Mouse (Mus musculus) neural tube, embryonic 12.5 days (tissue): Measurements from ENCODE around the gene Zbtb12. TPM values are rescaled to one million over a fixed set of nuclear protein-coding genes. Genes with fewer than 3 reads are reported as not detected.

Source experiments
- ATAC-seq: fragments of 200-750 bp; cut with Nextera tagmentation; 2 replicates; pipeline ENCODE4 v1.8.0; 2017; ENCODE audit warnings: low read depth, mild to moderate bottlenecking, moderate TSS enrichment, moderate library complexity; ENCODE audit not compliant: low FRiP score
- H3K27ac ChIP-seq: fragments of 300-500 bp; sonication (generic); 2 replicates; pipeline ENCODE4 v1.5.1; 2016
- H3K27me3 ChIP-seq: fragments of 300-500 bp; sonication (generic); replicated peaks from 2 replicates; pipeline ENCODE4 v1.6.1; 2016; ENCODE audit warnings: mild to moderate bottlenecking
- H3K36me3 ChIP-seq: fragments of 300-500 bp; sonication (generic); 2 replicates; pipeline ENCODE4 v1.6.1; 2016; ENCODE audit warnings: mild to moderate bottlenecking
- H3K4me1 ChIP-seq: fragments of 300-500 bp; sonication (generic); 2 replicates; pipeline ENCODE4 v1.6.1; 2016
- H3K4me2 ChIP-seq: fragments of 300-500 bp; sonication (generic); replicated peaks from 2 replicates; pipeline ENCODE4 v1.6.1; 2016; ENCODE audit warnings: mild to moderate bottlenecking
- H3K4me3 ChIP-seq: fragments of 300-500 bp; sonication (generic); 2 replicates; pipeline ENCODE4 v1.5.1; 2016
- H3K9ac ChIP-seq: fragments of 300-500 bp; sonication (generic); 2 replicates; pipeline ENCODE4 v1.6.1; 2016; ENCODE audit warnings: mild to moderate bottlenecking
- H3K9me3 ChIP-seq: fragments of 300-500 bp; sonication (generic); 2 replicates; pipeline ENCODE4 v1.6.1; 2016; ENCODE audit warnings: mild to moderate bottlenecking
- WGBS: fragments of 180-500 bp; shearing (Covaris S2); methylation state at CpG from one replicate; pipeline ENCODE4 v1.1.7; 2016; 5-methylcytosine and 5-hydroxymethylcytosine counted together
- polyA plus RNA-seq: library from polyadenylated mRNA; unstranded; fragments of >200 nt; fragmentation: Nextera tagmentation; extraction: Ambion mirVana; gene quantifications from 2 replicates; pipeline ENCODE4 v1.2.1, GENCODE M21; 2016

Zbtb12 gene
- polyA plus RNA-seq, 1 experiment from 2014 or later: 11.5 TPM

DNA sequence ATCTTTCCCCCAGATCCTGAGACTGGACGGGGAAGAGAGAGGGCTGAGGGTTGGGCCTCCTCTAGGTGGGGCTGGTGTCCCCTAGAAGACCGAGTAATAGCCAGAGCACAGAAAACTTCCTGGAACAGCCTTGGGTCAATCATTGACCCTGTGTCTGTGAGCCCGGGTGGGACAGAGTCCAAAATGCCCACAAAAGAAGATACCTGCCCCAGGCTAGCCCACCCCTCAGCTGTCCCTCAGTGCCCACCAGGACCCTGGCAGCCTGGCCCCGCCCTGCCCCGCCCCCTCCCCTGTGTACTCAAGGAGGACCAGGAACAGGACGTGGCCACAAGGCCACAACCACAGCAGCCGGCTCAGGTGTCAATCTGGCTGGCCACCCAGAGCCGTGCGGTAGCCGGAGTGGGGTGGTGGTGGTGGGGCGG lies 36.1 kb downstream of the Zbtb12 start:
- no peaks in the 10 kb centered on the region for H3K9me3 ChIP-seq
- H3K4me1 ChIP-seq: no peaks in the 10 kb centered on the region
- H3K4me2 ChIP-seq: no peak overlapping the region; the same call in 1 of the 2 replicates
- H3K27me3 ChIP-seq: no peaks in the 10 kb centered on the region
- no peak overlapping the region for H3K27ac ChIP-seq
- no peak overlapping the region for H3K9ac ChIP-seq
- H3K36me3 ChIP-seq: peaks cover 36% of the 10 kb centered on the region
- ATAC-seq: no peak
- H3K4me3 ChIP-seq: no peak overlapping the region
- WGBS: 27% methylated on average over 11 of the region's 11 CpGs

GRCm38 (mm10) chr17:34916316-34916715 lies 37.0 kb downstream of the Zbtb12 start:
- Histone ChIP-seq H3K4me1 (no peaks in the 10 kb centered on the region), H3K36me3 (peaks cover 27% of the 10 kb centered on the region), H3K9me3 (no peaks in the 10 kb centered on the region), H3K4me3 (no peak overlapping the region), H3K27me3 (no peaks in the 10 kb centered on the region), H3K4me2 (no peak overlapping the region), H3K9ac (no peak overlapping the region), H3K27ac (no peak overlapping the region)
- no peak for ATAC-seq
- WGBS: 90% methylated on average over 5 of the region's 5 CpGs

DNA sequence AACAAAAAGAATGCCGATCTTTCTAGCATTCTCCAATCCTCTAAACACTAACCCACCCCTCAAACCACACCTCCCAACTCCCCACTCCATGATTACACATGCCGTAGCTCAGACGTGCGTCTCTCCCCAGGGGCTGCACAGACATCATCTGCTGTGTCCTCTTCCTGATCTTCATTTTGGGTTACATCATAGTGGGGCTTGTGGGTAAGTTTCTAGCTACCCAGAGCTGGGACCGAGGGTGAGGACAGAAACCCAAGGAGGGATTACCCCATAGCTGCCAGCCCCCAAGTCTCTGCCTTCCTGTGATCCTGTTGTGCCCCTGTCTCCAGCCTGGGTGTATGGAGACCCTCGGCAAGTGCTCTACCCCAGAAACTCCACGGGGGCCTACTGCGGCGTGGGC lies 37.9 kb downstream of the Zbtb12 start:
- no peak overlapping the region for H3K4me2 ChIP-seq
- H3K4me3 ChIP-seq: no peak overlapping the region
- no peak for ATAC-seq
- no peak overlapping the region for H3K27ac ChIP-seq
- no peaks in the 10 kb centered on the region for H3K9me3 ChIP-seq
- no peaks in the 10 kb centered on the region for H3K4me1 ChIP-seq
- H3K36me3 ChIP-seq: peaks cover 19% of the 10 kb centered on the region
- WGBS: 86% methylated on average over 9 of the region's 9 CpGs
- H3K9ac ChIP-seq: no peak overlapping the region
- no peaks in the 10 kb centered on the region for H3K27me3 ChIP-seq

DNA sequence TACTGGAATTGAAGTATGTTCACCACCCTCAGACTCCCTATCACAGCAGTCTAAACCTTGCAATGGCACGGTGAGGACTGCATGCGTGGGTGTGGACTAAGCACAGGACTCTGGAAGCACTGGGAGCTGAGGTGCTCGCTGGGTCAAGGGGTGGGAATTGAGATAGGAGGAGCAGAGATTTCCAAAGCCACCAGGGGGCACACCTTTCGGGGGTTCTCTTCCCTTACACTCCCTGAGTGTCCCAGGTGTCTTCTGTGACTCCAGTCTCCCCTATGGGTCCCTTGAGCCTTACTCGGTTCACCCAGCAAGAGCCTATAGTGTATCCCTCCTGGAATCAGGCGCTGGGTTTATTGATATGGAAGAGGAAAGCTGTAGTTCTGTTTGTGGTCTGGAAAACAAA lies 43.7 kb downstream of the Zbtb12 start:
- Histone ChIP-seq H3K27me3 (no peaks in the 10 kb centered on the region), H3K4me2 (no peak overlapping the region), H3K36me3 (no peaks in the 10 kb centered on the region), H3K27ac (no peak overlapping the region), H3K4me1 (no peaks in the 10 kb centered on the region), H3K9me3 (no peaks in the 10 kb centered on the region), H3K9ac (no peak overlapping the region), H3K4me3 (no peak overlapping the region)
- ATAC-seq: no peak
- 58% methylated on average over 6 of the region's 6 CpGs for WGBS

DNA sequence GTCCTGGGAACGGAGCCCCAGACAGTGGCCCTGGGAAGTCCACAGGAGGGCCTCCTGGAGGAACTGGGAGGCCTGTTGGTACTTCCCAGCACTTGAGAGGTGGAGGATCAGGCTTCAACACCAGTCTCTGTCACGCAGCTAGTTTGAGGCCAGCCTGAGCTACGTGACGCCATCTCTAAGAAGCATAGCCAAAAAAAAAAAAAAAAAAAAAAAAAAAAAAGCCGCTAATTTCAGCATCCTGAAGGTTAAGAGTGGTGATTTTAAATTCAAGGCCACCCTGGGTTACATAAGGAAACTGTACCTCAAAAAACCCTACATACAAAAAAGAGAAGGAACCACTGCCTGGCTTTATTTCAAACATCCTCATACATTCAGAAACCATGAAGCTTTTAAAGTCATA lies 45.0 kb downstream of the Zbtb12 start:
- WGBS: 69% methylated on average over 5 of the region's 5 CpGs

DNA sequence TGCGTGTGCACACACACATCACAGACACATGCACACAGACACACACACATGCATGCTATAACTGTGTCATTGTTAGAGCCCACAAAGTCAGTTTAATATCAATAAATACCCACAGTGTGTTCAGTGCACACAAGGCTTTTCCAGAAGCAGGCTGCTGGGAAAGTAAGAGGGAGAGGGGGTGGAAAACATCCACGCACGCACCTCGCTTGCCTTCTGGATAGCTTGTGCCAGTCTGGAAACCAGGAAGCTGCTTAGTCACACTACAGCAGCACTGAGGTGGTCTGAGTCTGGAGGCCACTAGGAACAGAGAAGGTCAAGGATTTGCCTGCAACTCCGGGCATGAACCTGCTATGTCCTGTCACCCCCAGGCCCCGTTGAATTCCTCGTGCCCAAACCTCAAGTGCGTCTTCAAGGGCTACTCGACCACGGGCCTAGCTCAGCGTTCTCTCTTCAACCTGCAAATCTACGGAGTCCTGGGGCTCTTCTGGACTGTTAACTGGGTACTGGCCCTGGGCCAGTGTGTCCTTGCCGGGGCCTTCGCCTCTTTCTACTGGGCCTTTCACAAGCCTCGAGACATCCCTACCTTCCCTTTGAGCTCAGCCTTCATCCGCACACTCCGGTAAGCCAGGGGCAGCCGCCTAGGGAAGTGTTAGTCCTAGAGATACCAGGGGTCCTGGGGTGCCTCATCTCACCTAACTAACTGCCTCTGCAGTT lies 48.2 kb downstream of the Zbtb12 start:
- 89% methylated on average over 18 of the region's 18 CpGs for WGBS
- Histone ChIP-seq H3K9ac (no peak overlapping the region), H3K9me3 (no peaks in the 10 kb centered on the region), H3K27ac (no peak overlapping the region), H3K36me3 (no peaks in the 10 kb centered on the region), H3K4me2 (no peak overlapping the region), H3K4me3 (no peak overlapping the region), H3K4me1 (peaks cover 11% of the 10 kb centered on the region; the same call in 1 of the 2 replicates), H3K27me3 (no peaks in the 10 kb centered on the region)
- ATAC-seq: no peak

More for the DNA sequence above, 45.0 kb downstream of the Zbtb12 start:
- H3K4me1 ChIP-seq: no peaks in the 10 kb centered on the region
- H3K4me2 ChIP-seq: no peak overlapping the region
- H3K27me3 ChIP-seq: no peaks in the 10 kb centered on the region
- no peak overlapping the region for H3K4me3 ChIP-seq
- H3K9ac ChIP-seq: no peak overlapping the region
- no peak overlapping the region for H3K27ac ChIP-seq
- no peaks in the 10 kb centered on the region for H3K36me3 ChIP-seq
- H3K9me3 ChIP-seq: no peaks in the 10 kb centered on the region
- ATAC-seq: no peak

GRCm38 (mm10) chr17:34928841-34929240 lies 49.6 kb downstream of the Zbtb12 start:
- Histone ChIP-seq H3K36me3 (0 out of 2 replicates have a peak, but pooled peaks cover 2% of the 10 kb centered on the region), H3K9ac (no peak overlapping the region), H3K4me2 (no peak overlapping the region), H3K4me3 (no peak overlapping the region), H3K27ac (no peak overlapping the region), H3K27me3 (no peaks in the 10 kb centered on the region), H3K9me3 (no peaks in the 10 kb centered on the region), H3K4me1 (peaks cover 11% of the 10 kb centered on the region; the same call in 1 of the 2 replicates)
- WGBS: 65% methylated on average over 4 of the region's 4 CpGs
- ATAC-seq: no peak

DNA sequence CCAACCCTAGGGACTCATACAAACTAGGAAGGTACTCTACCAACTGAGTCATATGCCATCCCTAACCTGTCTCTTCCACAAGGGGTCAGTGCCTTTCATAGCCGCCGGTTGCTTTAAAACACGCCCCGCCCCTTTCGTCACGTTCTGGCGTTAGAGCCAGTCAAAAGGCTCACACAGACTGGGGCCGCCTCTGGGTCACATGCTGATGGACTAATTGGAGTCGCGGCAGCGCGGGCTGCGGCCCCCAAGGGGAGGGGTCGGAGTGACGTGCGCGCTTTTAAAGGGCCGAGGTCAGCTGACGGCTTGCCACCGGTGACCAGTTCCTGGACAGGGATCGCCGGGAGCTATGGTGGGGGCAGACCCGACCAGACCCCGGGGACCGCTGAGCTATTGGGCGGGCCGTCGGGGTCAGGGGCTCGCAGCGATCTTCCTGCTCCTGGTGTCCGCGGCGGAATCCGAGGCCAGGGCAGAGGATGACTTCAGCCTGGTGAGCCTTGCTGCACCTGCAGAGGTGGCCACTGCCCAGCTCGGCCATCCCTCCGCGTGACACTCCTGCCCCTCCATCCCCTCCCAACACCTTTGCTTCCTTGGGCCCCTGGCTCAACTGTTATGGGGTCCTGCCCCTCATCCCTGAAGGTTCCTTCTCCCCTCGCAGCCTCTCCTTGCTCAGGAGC lies 51.9 kb downstream of the Zbtb12 start, which contains the start of gene Neu1:
Neu1 (plus strand) TSS at position 193 of the 674 bp plus-strand sequence.
- peaks cover 14% of the 10 kb centered on the region; the same call in 1 of the 2 replicates for H3K36me3 ChIP-seq
- no peaks in the 10 kb centered on the region for H3K9me3 ChIP-seq
- H3K4me2 ChIP-seq: peak within 1 kb of the TSS; percentile 96
- ATAC-seq: peak; percentile 96
- WGBS: under 1% methylated on average over 35 of the region's 38 CpGs
- peak within 1 kb of the TSS; percentile 68 for H3K4me3 ChIP-seq
- peaks cover 11% of the 10 kb centered on the region; the same call in 1 of the 2 replicates for H3K4me1 ChIP-seq
- no peak within 1 kb of the TSS for H3K27ac ChIP-seq
- H3K27me3 ChIP-seq: no peaks in the 10 kb centered on the region
- peak within 1 kb of the TSS; percentile 80 for H3K9ac ChIP-seq

- Histone ChIP-seq H3K27me3 (no peaks in the 10 kb centered on the region), H3K4me2 (peak overlapping the region; percentile 96), H3K4me3 (peak overlapping the region; percentile 68), H3K4me1 (peaks cover 11% of the 10 kb centered on the region; the same call in 1 of the 2 replicates), H3K36me3 (peaks cover 18% of the 10 kb centered on the region), H3K9ac (peak overlapping the region; percentile 80), H3K9me3 (no peaks in the 10 kb centered on the region), H3K27ac (no peak overlapping the region)
- WGBS: 11% methylated on average over 14 of the region's 14 CpGs
- peak; percentile 31 for ATAC-seq
Measured at GRCm38 (mm10) chr17:34931735-34932098, 52.4 kb downstream of the Zbtb12 start.

DNA sequence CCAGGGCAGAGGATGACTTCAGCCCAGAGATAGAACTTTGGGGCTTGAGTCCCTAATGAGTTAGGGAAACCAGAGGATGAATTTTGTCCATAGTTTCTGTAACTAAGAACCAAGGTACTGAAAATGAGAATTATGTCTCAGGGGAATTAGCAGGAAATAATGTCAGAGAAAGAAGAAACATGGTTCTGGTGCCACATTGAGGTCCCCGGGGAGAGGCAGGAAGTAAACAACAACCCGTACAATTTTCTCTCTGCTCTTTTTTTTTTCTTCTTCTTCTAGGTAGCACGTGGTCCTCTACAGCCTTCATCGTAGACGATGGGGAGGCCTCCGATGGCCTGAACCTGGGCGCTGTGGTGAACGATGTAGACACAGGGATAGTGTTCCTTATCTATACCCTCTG lies 53.0 kb downstream of the Zbtb12 start:
- Histone ChIP-seq H3K36me3 (peaks cover 18% of the 10 kb centered on the region), H3K4me1 (peaks cover 11% of the 10 kb centered on the region; the same call in 1 of the 2 replicates), H3K9ac (peak overlapping the region; percentile 80; the same call in 1 of the 2 replicates), H3K9me3 (no peaks in the 10 kb centered on the region), H3K27me3 (no peaks in the 10 kb centered on the region), H3K4me2 (peak overlapping the region; percentile 96), H3K4me3 (no peak overlapping the region), H3K27ac (no peak overlapping the region)
- WGBS: 93% methylated on average over 8 of the region's 8 CpGs
- no peak for ATAC-seq

GRCm38 (mm10) chr17:34934031-34934430 lies 54.7 kb downstream of the Zbtb12 start:
- ATAC-seq: no peak
- H3K4me3 ChIP-seq: no peak overlapping the region

DNA sequence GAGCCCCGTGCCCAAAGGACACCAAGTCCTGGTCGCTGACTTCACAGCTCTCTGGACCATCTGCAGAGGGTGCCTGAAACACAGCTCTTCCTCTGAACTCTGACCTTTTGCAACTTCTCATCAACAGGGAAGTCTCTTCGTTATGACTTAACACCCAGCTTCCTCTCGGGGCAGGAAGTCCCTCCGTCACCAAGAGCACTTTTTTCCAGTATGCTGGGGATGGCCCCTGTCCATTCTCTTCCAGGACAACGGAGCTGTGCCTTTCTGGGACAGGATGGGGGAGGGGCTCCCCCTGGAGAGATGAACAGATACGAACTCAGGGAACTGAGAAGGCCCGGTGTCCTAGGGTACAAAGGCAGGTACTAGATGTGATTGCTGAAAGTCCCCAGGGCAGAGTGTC lies 55.5 kb downstream of the Zbtb12 start:
- ATAC-seq: no peak
- peaks cover 11% of the 10 kb centered on the region; the same call in 1 of the 2 replicates for H3K4me1 ChIP-seq
- H3K36me3 ChIP-seq: peaks cover 18% of the 10 kb centered on the region
- no peak overlapping the region for H3K4me3 ChIP-seq
- H3K9me3 ChIP-seq: no peaks in the 10 kb centered on the region
- no peak overlapping the region for H3K27ac ChIP-seq
- H3K27me3 ChIP-seq: no peaks in the 10 kb centered on the region
- 55% methylated on average over 8 of the region's 8 CpGs for WGBS
- no peak overlapping the region for H3K9ac ChIP-seq
- no peak overlapping the region for H3K4me2 ChIP-seq

More at GRCm38 (mm10) chr17:34934031-34934430, 54.7 kb downstream of the Zbtb12 start:
- 76% methylated on average over 24 of the region's 24 CpGs for WGBS
- no peak overlapping the region for H3K9ac ChIP-seq
- H3K4me2 ChIP-seq: 0 out of 2 replicates have a peak overlapping the region, but pooled peaks have one; percentile 0
- H3K9me3 ChIP-seq: no peaks in the 10 kb centered on the region
- peaks cover 11% of the 10 kb centered on the region; the same call in 1 of the 2 replicates for H3K4me1 ChIP-seq
- H3K27me3 ChIP-seq: no peaks in the 10 kb centered on the region
- peaks cover 18% of the 10 kb centered on the region for H3K36me3 ChIP-seq
- no peak overlapping the region for H3K27ac ChIP-seq
